Mouse (Mus musculus) myocyte (in vitro differentiated cells): ENCODE data around the gene Hps3. TPM values are rescaled to one million over a fixed set of nuclear protein-coding genes. Genes with fewer than 3 reads are reported as not detected.
"Not testable (repeated sequence)": the region's sequence is repeated elsewhere in the genome, so short reads cannot be mapped to it uniquely, and the experiment has no call there.

Experiments used
- H3K27me3 ChIP-seq: one replicate; pipeline ENCODE4 v1.6.1; 2011; ENCODE audit not compliant: control insufficient read depth, insufficient read depth, insufficient read length
- H3K36me3 ChIP-seq: one replicate; pipeline ENCODE4 v1.6.1; 2011; ENCODE audit not compliant: control insufficient read depth, insufficient read depth
- H3K4me2 ChIP-seq: one replicate; pipeline ENCODE4 v1.6.1; 2011; ENCODE audit warnings: low read depth, control low read depth
- H3K4me3 ChIP-seq: one replicate; pipeline ENCODE4 v1.5.1; 2011; ENCODE audit warnings: mild to moderate bottlenecking, control low read depth, moderate library complexity
- H3K79me2 ChIP-seq: one replicate; pipeline ENCODE4 v1.6.1; 2011; ENCODE audit not compliant: control insufficient read depth, insufficient read depth
- H3ac ChIP-seq: one replicate; pipeline ENCODE4 v1.6.1; 2011; ENCODE audit not compliant: control insufficient read depth, insufficient read length
- CEBPB ChIP-seq: IDR thresholded peaks from 2 replicates; pipeline ENCODE4 v1.6.1; 2011; ENCODE audit warnings: mild to moderate bottlenecking, moderate library complexity; ENCODE audit not compliant: poor library complexity, insufficient read depth, severe bottlenecking
- E2F4 ChIP-seq: IDR thresholded peaks from one replicate; pipeline ENCODE4 v1.6.1; 2011; ENCODE audit warnings: mild to moderate bottlenecking, control low read depth, moderate library complexity; ENCODE audit not compliant: insufficient read depth
- MAX ChIP-seq: IDR thresholded peaks from one replicate; pipeline ENCODE4 v1.6.1; 2011; ENCODE audit warnings: low read depth, mild to moderate bottlenecking, control low read depth
- MYOD1 ChIP-seq, 3 experiments: IDR thresholded peaks; one replicate each; pipeline ENCODE4 v1.6.1; 2011; ENCODE audit warnings: control low read depth in 2 of 3, low read depth in 2 of 3, mild to moderate bottlenecking in 2 of 3, moderate library complexity in 1 of 3; ENCODE audit not compliant: insufficient read length in 2 of 3, control insufficient read depth in 1 of 3
- MYOG ChIP-seq, 3 experiments: IDR thresholded peaks; one replicate each; pipeline ENCODE4 v1.6.1; 2011; ENCODE audit warnings: control low read depth in 2 of 3, low read depth in 2 of 3, mild to moderate bottlenecking in 2 of 3; ENCODE audit not compliant: insufficient read length in 2 of 3, control insufficient read depth in 1 of 3, insufficient read depth in 1 of 3
- POLR2A ChIP-seq: IDR thresholded peaks from one replicate; pipeline ENCODE4 v1.6.1; 2011; ENCODE audit warnings: low read depth, mild to moderate bottlenecking, control low read depth, moderate library complexity; ENCODE audit not compliant: insufficient read length
- POLR2AphosphoS2 ChIP-seq: IDR thresholded peaks from one replicate; pipeline ENCODE4 v1.6.1; 2011; ENCODE audit warnings: low read depth, control low read depth; ENCODE audit not compliant: insufficient read length
- REST ChIP-seq: IDR thresholded peaks from one replicate; pipeline ENCODE4 v1.6.1; 2011; ENCODE audit warnings: mild to moderate bottlenecking, control low read depth, moderate library complexity; ENCODE audit not compliant: insufficient read depth, insufficient read length
- SRF ChIP-seq: IDR thresholded peaks from one replicate; pipeline ENCODE4 v1.6.1; 2011; ENCODE audit warnings: low read depth; ENCODE audit not compliant: control insufficient read depth, insufficient read length
- TCF12 ChIP-seq: IDR thresholded peaks from one replicate; pipeline ENCODE4 v1.6.1; 2011; ENCODE audit warnings: mild to moderate bottlenecking, control low read depth; ENCODE audit not compliant: poor library complexity, insufficient read depth, severe bottlenecking
- TCF3 ChIP-seq: IDR thresholded peaks from one replicate; pipeline ENCODE4 v1.6.1; 2011; ENCODE audit warnings: low read depth, control low read depth; ENCODE audit not compliant: insufficient read length
- USF1 ChIP-seq: IDR thresholded peaks from one replicate; pipeline ENCODE4 v1.6.1; 2011; ENCODE audit warnings: low read depth, mild to moderate bottlenecking, control low read depth, moderate library complexity
- polyA plus RNA-seq: library from polyadenylated mRNA; unstranded; fragments of >200 nt; fragmentation: generic; extraction: Trizol; gene quantifications from one replicate; pipeline ENCODE4 v1.2.1, GENCODE M21; 2012; ENCODE audit warnings: missing spikeins

Gene Hps3
- polyA plus RNA-seq, 1 experiment: 3.4 TPM

DNA sequence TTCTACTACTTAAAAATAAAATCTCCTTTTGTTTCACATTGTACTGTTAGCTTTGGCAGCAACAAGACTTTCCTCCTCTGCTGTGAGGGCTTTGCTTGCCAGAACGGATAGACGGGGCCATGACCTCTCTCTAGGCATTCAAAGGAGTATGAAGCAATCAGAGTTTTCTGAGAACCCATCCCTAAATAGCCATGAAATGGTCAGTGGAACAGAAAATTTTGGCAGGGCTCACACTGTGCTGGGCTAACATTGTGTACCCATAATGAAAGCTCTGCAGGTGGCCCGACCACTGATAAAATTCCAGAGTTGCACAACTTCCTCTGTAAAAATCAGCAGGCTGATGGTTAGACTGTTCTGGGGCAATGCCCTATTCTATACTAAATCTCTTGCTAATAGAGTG lies 81.2 kb downstream of the Hps3 start:
- peak; percentile 98 for TF ChIP-seq CEBPB
- no peak for TF ChIP-seq TCF12
- no peak for TF ChIP-seq E2F4
- no peak for TF ChIP-seq POLR2AphosphoS2
- no peak for TF ChIP-seq REST
- no peaks in the 10 kb centered on the region for H3K36me3 ChIP-seq
- no peaks in the 10 kb centered on the region for H3K79me2 ChIP-seq
- H3ac ChIP-seq: no peak overlapping the region
- H3K27me3 ChIP-seq: no peaks in the 10 kb centered on the region
- H3K4me2 ChIP-seq: peak overlapping the region; percentile 41
- no peak overlapping the region for H3K4me3 ChIP-seq

- Histone ChIP-seq H3K79me2 (no peaks in the 10 kb centered on the region), H3K36me3 (no peaks in the 10 kb centered on the region), H3K4me3 (no peak overlapping the region), H3K27me3 (no peaks in the 10 kb centered on the region), H3K4me2 (peak overlapping the region; percentile 41), H3ac (no peak overlapping the region)
- TF ChIP-seq MAX: no peak
- TF ChIP-seq TCF3: no peak
- TF ChIP-seq POLR2AphosphoS2: no peak
- no peak for TF ChIP-seq USF1
- TF ChIP-seq MYOD1 (IDR thresholded peaks at IDR 0.05; ENCODE audit: control insufficient read depth in 1 of 3, insufficient read length in 2 of 3, low read depth in 2 of 3): no peak
- TF ChIP-seq MYOG (IDR thresholded peaks at IDR 0.05; ENCODE audit: control insufficient read depth in 1 of 3, insufficient read depth in 1 of 3, insufficient read length in 2 of 3, low read depth in 2 of 3): no peak
- no peak for TF ChIP-seq CEBPB
- TF ChIP-seq REST: no peak
- no peak for TF ChIP-seq POLR2A
- no peak for TF ChIP-seq TCF12
- TF ChIP-seq SRF: no peak
- TF ChIP-seq E2F4: no peak
Measured at GRCm38 (mm10) chr3:19953425-19953824, 81.7 kb downstream of the Hps3 start.

- H3K79me2 ChIP-seq, H3K4me2 ChIP-seq, H3K4me3 ChIP-seq, H3K27me3 ChIP-seq, H3ac ChIP-seq, H3K36me3 ChIP-seq: not testable (repeated sequence)
Measured at GRCm38 (mm10) chr3:19949401-19949800, 85.7 kb downstream of the Hps3 start.

DNA sequence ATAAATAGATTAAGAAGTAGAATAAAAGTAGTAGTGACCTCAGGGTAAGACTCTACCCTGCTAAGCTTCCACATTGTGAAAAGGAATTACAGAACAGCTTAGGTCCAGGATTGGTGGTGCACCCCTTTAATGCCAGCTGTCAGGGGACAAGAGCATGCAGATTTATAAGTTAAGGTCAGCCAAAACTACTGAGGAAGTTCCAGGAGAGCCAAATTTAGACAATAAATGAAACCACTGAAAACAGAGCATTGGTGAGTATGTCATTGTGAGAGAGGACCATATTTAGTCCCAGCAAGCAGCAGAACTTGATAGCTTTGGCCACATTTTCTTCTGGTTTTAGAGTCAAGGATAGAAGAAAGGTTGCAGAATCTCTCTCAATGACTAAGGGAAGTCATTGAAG lies 86.6 kb downstream of the Hps3 start:
- Histone ChIP-seq H3K4me2 (no peak overlapping the region), H3K79me2 (no peaks in the 10 kb centered on the region), H3ac (no peak overlapping the region), H3K4me3 (no peak overlapping the region), H3K36me3 (no peaks in the 10 kb centered on the region), H3K27me3 (no peaks in the 10 kb centered on the region)
- TF ChIP-seq TCF12 (no peak), E2F4 (no peak), TCF3 (no peak), SRF (no peak), MYOD1 (IDR thresholded peaks at IDR 0.05; ENCODE audit: control insufficient read depth in 1 of 3, insufficient read length in 2 of 3, low read depth in 2 of 3) (no peak), REST (no peak), CEBPB (no peak), POLR2AphosphoS2 (no peak), USF1 (no peak), MYOG (IDR thresholded peaks at IDR 0.05; ENCODE audit: control insufficient read depth in 1 of 3, insufficient read depth in 1 of 3, insufficient read length in 2 of 3, low read depth in 2 of 3) (no peak)

Other genes with a start within 250 kb of the Hps3 start
- gene Cp, start 78.3 kb downstream of the Hps3 start, polyA plus RNA-seq: 3.7 TPM
- 1.3 TPM for gene Hltf, start 22.5 kb upstream of the Hps3 start, polyA plus RNA-seq
- 63.9 TPM for gene Gyg, start 120.0 kb upstream of the Hps3 start, polyA plus RNA-seq
- gene Cpa3, start 206.9 kb upstream of the Hps3 start, polyA plus RNA-seq: not detected
- not detected for gene Cpb1, start 240.4 kb upstream of the Hps3 start, polyA plus RNA-seq